Mouse (Mus musculus): ENCODE measurements around the gene Gm12695. TPM values are rescaled to one million over a fixed set of nuclear protein-coding genes. Genes with fewer than 3 reads are reported as not detected.

Gene Gm12695
- total and polyA plus RNA-seq, 3 experiments = not detected

- peaks cover 44% of the 10 kb centered on the region for H3K9me3 ChIP-seq (replicated peaks; ENCODE audit: low read length)
- in situ Hi-C loops (cut with MboI; ENCODE audit: low pct_ligation_motif_present, low pct_unique_long_range_greater_than_20kb, low sequenced_read_pairs) (no loop called here), dilution Hi-C loops (cut with MboI; ENCODE audit: extremely low pct_ligation_motif_present, extremely low pct_unique_long_range_greater_than_20kb, low sequenced_read_pairs) (no loop called here)
- H3K9ac ChIP-seq (ENCODE audit: insufficient read depth, low read depth) = no peak overlapping the region
- H3K36me3 ChIP-seq (replicated peaks in 1 of 2; ENCODE audit: control insufficient read depth in 1 of 2, insufficient read depth in 1 of 2, low read length in 1 of 2) = no peaks in the 10 kb centered on the region
- no peaks in the 10 kb centered on the region for H3K27me3 ChIP-seq (replicated peaks)
- H3K4me1 ChIP-seq (ENCODE audit: control insufficient read depth in 1 of 2, insufficient read depth in 2 of 2) = no peaks in the 10 kb centered on the region
- TF ChIP-seq POLR2A (IDR thresholded peaks at IDR 0.05; ENCODE audit: low read depth, low read length) = no peak
- H3K79me2 ChIP-seq (replicated peaks; ENCODE audit: control insufficient read depth, extremely low read depth, insufficient read depth, poor library complexity, severe bottlenecking) = no peaks in the 10 kb centered on the region
- DNase-seq (ENCODE audit: extremely low read depth) = no peak
- no peak overlapping the region for H3K4me3 ChIP-seq (replicated peaks in 1 of 3; ENCODE audit: low read depth in 2 of 3, low read length in 2 of 3, poor library complexity in 1 of 3)
- H3K4me2 ChIP-seq (ENCODE audit: insufficient read depth, low read depth, poor library complexity, severe bottlenecking) = no peak overlapping the region
- H3K27ac ChIP-seq (ENCODE audit: insufficient read depth, low read depth) = no peak overlapping the region
These were observed 56.8 kb downstream of the Gm12695 start for GRCm38 (mm10) chr4:96728211-96728610.

- Histone ChIP-seq H3K4me3 (replicated peaks in 1 of 3; ENCODE audit: low read depth in 2 of 3, low read length in 2 of 3, poor library complexity in 1 of 3) (no peak overlapping the region), H3K4me2 (ENCODE audit: insufficient read depth, low read depth, poor library complexity, severe bottlenecking) (no peak overlapping the region), H3K27ac (ENCODE audit: insufficient read depth, low read depth) (no peak overlapping the region), H3K9me3 (replicated peaks; ENCODE audit: low read length) (peaks cover 42% of the 10 kb centered on the region), H3K36me3 (replicated peaks in 1 of 2; ENCODE audit: control insufficient read depth in 1 of 2, insufficient read depth in 1 of 2, low read length in 1 of 2) (no peaks in the 10 kb centered on the region), H3K79me2 (replicated peaks; ENCODE audit: control insufficient read depth, extremely low read depth, insufficient read depth, poor library complexity, severe bottlenecking) (no peaks in the 10 kb centered on the region), H3K27me3 (replicated peaks) (no peaks in the 10 kb centered on the region), H3K9ac (ENCODE audit: insufficient read depth, low read depth) (no peak overlapping the region), H3K4me1 (ENCODE audit: control insufficient read depth in 1 of 2, insufficient read depth in 2 of 2) (no peaks in the 10 kb centered on the region)
- no peak for DNase-seq (ENCODE audit: extremely low read depth)
- no peak for TF ChIP-seq E2F4 (IDR thresholded peaks at IDR 0.05; ENCODE audit: insufficient replicate concordance, low read depth, low read length)
- TF ChIP-seq JUN (IDR thresholded peaks at IDR 0.05; ENCODE audit: insufficient read depth, low read depth, low read length) = no peak
- no peak for TF ChIP-seq SIN3A (IDR thresholded peaks at IDR 0.05; ENCODE audit: low read length)
- no peak for TF ChIP-seq USF2 (conservative IDR thresholded peaks at IDR 0.05; ENCODE audit: low read depth, low read length)
- TF ChIP-seq TCF12 (IDR thresholded peaks at IDR 0.05; ENCODE audit: low read depth, low read length) = no peak
- no peak for TF ChIP-seq TBP (conservative IDR thresholded peaks at IDR 0.05; ENCODE audit: low read depth, low read length)
- TF ChIP-seq MAX (IDR thresholded peaks at IDR 0.05; ENCODE audit: low read length) = no peak
- no peak for TF ChIP-seq USF1 (IDR thresholded peaks at IDR 0.05; ENCODE audit: low read depth, low read length)
- TF ChIP-seq POLR2AphosphoS2 (IDR thresholded peaks at IDR 0.05; ENCODE audit: low read depth, low read length) = no peak
- no peak for TF ChIP-seq ETS1 (conservative IDR thresholded peaks at IDR 0.05; ENCODE audit: low read depth, low read length)
- no peak for TF ChIP-seq MAFK (IDR thresholded peaks at IDR 0.05; ENCODE audit: insufficient replicate concordance, low read length)
- no peak for TF ChIP-seq MEF2A (IDR thresholded peaks at IDR 0.05; ENCODE audit: borderline replicate concordance, low read depth, low read length)
- no peak for TF ChIP-seq UBTF (IDR thresholded peaks at IDR 0.05; ENCODE audit: low read depth, low read length)
- no peak for TF ChIP-seq GABPA (IDR thresholded peaks at IDR 0.05; ENCODE audit: insufficient replicate concordance, low read depth, low read length)
- TF ChIP-seq NELFE (IDR thresholded peaks at IDR 0.05; ENCODE audit: low read depth, low read length) = no peak
- TF ChIP-seq CTCF (conservative IDR thresholded peaks at IDR 0.05 in 1 of 2, IDR thresholded peaks at IDR 0.05 in 1 of 2; ENCODE audit: low read depth in 2 of 2, low read length in 2 of 2) = no peak
- no peak for TF ChIP-seq KAT2A (IDR thresholded peaks at IDR 0.05; ENCODE audit: insufficient replicate concordance, low read length)
- no peak for TF ChIP-seq POLR2A (IDR thresholded peaks at IDR 0.05; ENCODE audit: low read depth, low read length)
- dilution Hi-C loops (cut with MboI; ENCODE audit: extremely low pct_ligation_motif_present, extremely low pct_unique_long_range_greater_than_20kb, low sequenced_read_pairs) = no loop called here
- in situ Hi-C loops (cut with MboI; ENCODE audit: low pct_ligation_motif_present, low pct_unique_long_range_greater_than_20kb, low sequenced_read_pairs) = no loop called here
These were observed 59.5 kb downstream of the Gm12695 start for GRCm38 (mm10) chr4:96725415-96726055.

Data from CH12.LX (cell line).